Mouse (Mus musculus) hindbrain, embryonic 13.5 days (tissue): ENCODE measurements around the gene Hfe. TPM values are rescaled to one million over a fixed set of nuclear protein-coding genes. Genes with fewer than 3 reads are reported as not detected.
"Not testable (repeated sequence)": the region's sequence is repeated elsewhere in the genome, so short reads cannot be mapped to it uniquely, and the experiment has no call there.

Experiments used
- ATAC-seq: fragments of 200-750 bp; cut with Nextera tagmentation; 2 replicates; pipeline ENCODE4 v1.8.0; 2017; ENCODE audit warnings: moderate TSS enrichment; ENCODE audit not compliant: low FRiP score
- H3K27ac ChIP-seq: fragments of 300-500 bp; sonication (generic); 2 replicates; pipeline ENCODE4 v1.5.1; 2015; ENCODE audit warnings: inconsistent platforms, mild to moderate bottlenecking, moderate library complexity
- H3K27me3 ChIP-seq: fragments of 300-500 bp; sonication (generic); 2 replicates; pipeline ENCODE4 v1.6.1; 2015; ENCODE audit warnings: mild to moderate bottlenecking, inconsistent platforms
- H3K36me3 ChIP-seq: fragments of 300-500 bp; sonication (generic); 2 replicates; pipeline ENCODE4 v1.6.1; 2015; ENCODE audit warnings: mild to moderate bottlenecking, inconsistent platforms
- H3K4me1 ChIP-seq: fragments of 300-500 bp; sonication (generic); replicated peaks from 2 replicates; pipeline ENCODE4 v1.6.1; 2015; ENCODE audit warnings: inconsistent platforms
- H3K4me2 ChIP-seq: fragments of 300-500 bp; sonication (generic); 2 replicates; pipeline ENCODE4 v1.6.1; 2015; ENCODE audit warnings: inconsistent platforms, mild to moderate bottlenecking, moderate library complexity
- H3K4me3 ChIP-seq: fragments of 300-500 bp; sonication (generic); 2 replicates; pipeline ENCODE4 v1.5.1; 2015; ENCODE audit warnings: mild to moderate bottlenecking, inconsistent platforms
- H3K9ac ChIP-seq: fragments of 300-500 bp; sonication (generic); 2 replicates; pipeline ENCODE4 v1.6.1; 2015; ENCODE audit warnings: mild to moderate bottlenecking, inconsistent platforms
- H3K9me3 ChIP-seq: fragments of 300-500 bp; sonication (generic); 2 replicates; pipeline ENCODE4 v1.6.1; 2016; ENCODE audit warnings: inconsistent platforms
- whole genome bisulfite sequencing: fragments of 180-500 bp; shearing (Covaris S2); methylation state at CpG from one replicate; pipeline ENCODE4 v1.1.7; 2015; 5-methylcytosine and 5-hydroxymethylcytosine counted together
- polyA plus RNA-seq: library from polyadenylated mRNA; unstranded; fragments of >200 nt; fragmentation: Nextera tagmentation; extraction: Ambion mirVana; gene quantifications from 2 replicates; pipeline ENCODE4 v1.2.1, GENCODE M21; 2015

Gene Hfe
- polyA plus RNA-seq, 1 experiment from 2014 or later = 5.6 TPM

DNA sequence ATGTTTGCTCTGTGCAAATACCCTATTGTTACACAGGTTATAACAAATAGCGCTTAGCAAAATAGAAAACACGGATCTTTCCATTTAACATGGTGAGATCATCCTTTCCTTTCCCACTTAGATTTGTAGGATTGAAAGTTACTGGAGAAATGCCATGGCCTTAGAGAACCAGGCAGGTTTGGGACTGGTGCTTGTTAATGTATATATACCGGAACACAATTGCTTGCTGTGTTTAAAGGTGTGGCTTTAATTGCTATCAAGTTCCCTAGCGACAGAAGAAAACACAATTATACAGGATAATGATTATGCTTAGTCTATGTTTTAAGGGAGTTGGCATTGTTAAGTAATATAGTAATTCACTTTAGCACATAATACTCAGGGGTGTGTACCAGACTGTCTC is 23.5 kb downstream of the Hfe start:
- Histone ChIP-seq H3K4me3 (no peak overlapping the region), H3K36me3 (no peaks in the 10 kb centered on the region), H3K4me1 (peaks cover 24% of the 10 kb centered on the region), H3K9me3 (no peaks in the 10 kb centered on the region), H3K9ac (no peak overlapping the region), H3K4me2 (no peak overlapping the region), H3K27ac (no peak overlapping the region), H3K27me3 (no peaks in the 10 kb centered on the region)
- 88% methylated on average over 4 of the region's 4 CpGs for WGBS
- no peak for ATAC-seq

DNA sequence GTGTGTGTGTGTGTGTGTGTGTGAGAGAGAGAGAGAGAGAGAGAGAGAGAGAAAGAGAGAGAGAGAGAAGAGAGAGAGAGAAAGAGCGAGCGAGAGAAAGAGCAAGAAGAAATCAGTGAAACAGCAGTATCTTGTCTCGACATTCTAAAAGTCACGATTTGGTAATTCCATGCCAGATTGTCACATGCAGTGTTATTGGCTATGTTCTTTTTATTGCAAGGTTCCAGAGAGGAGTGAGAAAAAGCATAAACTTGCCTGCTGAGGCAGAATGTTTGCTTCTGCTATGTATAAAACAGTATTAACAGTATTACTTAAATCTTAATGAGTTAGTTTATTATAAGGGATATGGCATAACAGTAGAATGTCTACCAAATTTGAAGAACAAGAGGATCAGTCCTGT is 24.7 kb downstream of the Hfe start:
- H3K27ac ChIP-seq = peak overlapping the region; percentile 95; the same call in 1 of the 2 replicates
- no peak for ATAC-seq
- WGBS = 42% methylated on average over 4 of the region's 4 CpGs

DNA sequence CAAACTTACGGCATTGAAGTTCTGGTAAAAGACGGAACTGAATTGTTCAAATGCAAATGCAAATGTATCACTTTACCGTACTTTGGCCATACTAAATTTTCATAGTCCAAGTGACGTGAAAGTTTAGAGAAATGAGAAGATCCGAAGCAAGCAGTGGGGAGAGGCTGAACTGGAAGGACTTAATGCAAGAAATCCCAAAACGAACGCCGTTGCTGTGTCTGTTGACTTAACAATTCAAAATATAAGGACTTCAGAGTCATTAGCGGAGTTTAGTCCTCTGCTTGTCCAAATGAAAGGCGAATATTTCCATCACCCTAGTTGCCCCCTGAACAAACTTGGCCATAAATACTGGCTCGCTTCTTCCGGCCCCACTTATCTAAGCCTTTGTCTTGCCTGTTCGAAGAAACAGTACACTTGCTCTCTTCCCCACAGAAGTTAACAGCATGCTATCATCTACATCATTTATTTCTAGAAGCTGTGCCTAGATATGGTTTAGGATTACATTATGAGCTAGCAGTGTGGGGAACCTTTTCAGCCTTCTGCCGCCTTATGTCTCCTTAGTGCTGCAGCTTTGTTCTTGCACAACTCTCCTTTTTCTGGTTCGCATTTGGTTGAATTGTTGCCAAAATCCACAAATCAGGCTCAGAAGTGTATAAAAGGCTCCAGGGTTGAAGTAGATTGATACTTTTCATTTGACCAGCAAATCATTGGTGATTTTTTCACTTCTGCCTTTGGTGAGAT is 25.4 kb downstream of the Hfe start:
- no peaks in the 10 kb centered on the region for H3K36me3 ChIP-seq
- 12% methylated on average over 15 of the region's 15 CpGs for WGBS

More for the DNA sequence above, 24.7 kb downstream of the Hfe start:
- H3K9ac ChIP-seq = peak overlapping the region; percentile 75
- H3K4me2 ChIP-seq = peak overlapping the region; percentile 69
- H3K9me3 ChIP-seq = no peaks in the 10 kb centered on the region
- H3K36me3 ChIP-seq = no peaks in the 10 kb centered on the region
- peak overlapping the region; percentile 52 for H3K4me3 ChIP-seq
- peaks cover 24% of the 10 kb centered on the region for H3K4me1 ChIP-seq
- H3K27me3 ChIP-seq = no peaks in the 10 kb centered on the region

DNA sequence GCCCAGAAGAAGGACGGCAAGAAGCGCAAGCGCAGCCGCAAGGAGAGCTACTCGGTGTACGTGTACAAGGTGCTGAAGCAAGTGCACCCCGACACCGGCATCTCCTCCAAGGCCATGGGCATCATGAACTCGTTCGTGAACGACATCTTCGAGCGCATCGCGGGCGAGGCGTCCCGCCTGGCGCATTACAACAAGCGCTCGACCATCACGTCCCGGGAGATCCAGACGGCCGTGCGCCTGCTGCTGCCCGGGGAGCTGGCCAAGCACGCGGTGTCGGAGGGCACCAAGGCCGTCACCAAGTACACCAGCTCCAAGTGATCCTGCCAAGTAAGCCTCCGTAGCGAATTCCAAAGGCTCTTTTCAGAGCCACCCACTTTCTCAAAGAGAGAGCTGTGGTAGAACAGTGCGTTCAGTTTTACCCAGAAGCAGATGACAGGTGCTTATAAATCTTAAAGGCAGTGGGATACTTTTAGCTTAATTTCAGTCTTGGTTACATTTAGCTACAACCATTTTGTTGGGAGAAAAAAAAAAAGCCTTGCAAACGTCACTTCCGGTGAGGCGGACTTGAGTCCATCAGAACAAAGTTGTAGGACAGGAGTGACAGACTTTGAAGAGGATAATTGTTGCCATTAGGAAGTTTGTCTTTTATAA is 26.2 kb downstream of the Hfe start:
- H3K4me2 ChIP-seq = peak overlapping the region; percentile 69
- not testable (repeated sequence) for H3K27me3 ChIP-seq, H3K36me3 ChIP-seq, H3K9me3 ChIP-seq
- peaks cover 24% of the 10 kb centered on the region for H3K4me1 ChIP-seq
- peak; percentile 47 for ATAC-seq
- H3K4me3 ChIP-seq = peak overlapping the region; percentile 52
- under 1% methylated on average over 18 of the region's 37 CpGs for WGBS
- peak overlapping the region; percentile 95 for H3K27ac ChIP-seq
- peak overlapping the region; percentile 75 for H3K9ac ChIP-seq

More for the DNA sequence above, 25.4 kb downstream of the Hfe start:
- Histone ChIP-seq H3K27me3 (no peaks in the 10 kb centered on the region), H3K9ac (peak overlapping the region; percentile 75), H3K4me2 (peak overlapping the region; percentile 69), H3K4me1 (peaks cover 24% of the 10 kb centered on the region), H3K9me3 (no peaks in the 10 kb centered on the region), H3K4me3 (peak overlapping the region; percentile 52), H3K27ac (peak overlapping the region; percentile 95)
- no peak for ATAC-seq

DNA sequence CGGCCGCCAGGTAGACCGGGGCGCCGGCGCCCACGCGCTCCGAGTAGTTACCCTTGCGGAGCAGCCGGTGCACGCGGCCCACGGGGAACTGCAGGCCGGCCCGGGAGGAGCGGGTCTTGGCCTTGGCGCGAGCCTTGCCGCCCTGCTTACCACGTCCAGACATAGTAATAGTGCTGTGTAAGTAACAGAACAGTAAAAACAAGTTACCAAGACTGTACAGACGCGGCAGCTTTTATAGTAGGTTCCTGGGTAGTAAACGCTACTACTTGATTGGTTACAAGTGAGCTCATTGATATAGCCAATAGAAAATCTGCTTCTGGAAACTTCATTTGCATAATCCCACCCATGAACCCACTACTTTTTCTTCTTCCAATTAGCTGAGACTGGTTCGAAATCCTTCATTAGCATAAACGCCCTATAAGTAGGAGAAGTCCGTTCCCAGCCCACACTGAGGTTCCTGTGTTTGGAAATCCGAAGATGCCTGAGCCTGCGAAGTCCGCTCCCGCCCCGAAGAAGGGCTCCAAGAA is 26.8 kb downstream of the Hfe start, which contains the start of the genes Hist1h2ac and Hist1h2bc:
Gene Hist1h2ac (minus strand): TSS at position 194 of the 527 bp plus-strand sequence.
Gene Hist1h2bc (plus strand): TSS at position 445 of the 527 bp plus-strand sequence.
- WGBS = under 1% methylated on average over 29 of the region's 32 CpGs
- peak within 1 kb of the TSS; percentile 52 for H3K4me3 ChIP-seq
- ATAC-seq = peak; percentile 99
- peaks cover 24% of the 10 kb centered on the region for H3K4me1 ChIP-seq
- H3K4me2 ChIP-seq = peak within 1 kb of the TSS; percentile 69
- H3K27ac ChIP-seq = peak within 1 kb of the TSS; percentile 95
- H3K9ac ChIP-seq = peak within 1 kb of the TSS; percentile 75
- H3K9me3 ChIP-seq = no peaks in the 10 kb centered on the region
- H3K27me3 ChIP-seq = no peaks in the 10 kb centered on the region
- no peaks in the 10 kb centered on the region for H3K36me3 ChIP-seq

DNA sequence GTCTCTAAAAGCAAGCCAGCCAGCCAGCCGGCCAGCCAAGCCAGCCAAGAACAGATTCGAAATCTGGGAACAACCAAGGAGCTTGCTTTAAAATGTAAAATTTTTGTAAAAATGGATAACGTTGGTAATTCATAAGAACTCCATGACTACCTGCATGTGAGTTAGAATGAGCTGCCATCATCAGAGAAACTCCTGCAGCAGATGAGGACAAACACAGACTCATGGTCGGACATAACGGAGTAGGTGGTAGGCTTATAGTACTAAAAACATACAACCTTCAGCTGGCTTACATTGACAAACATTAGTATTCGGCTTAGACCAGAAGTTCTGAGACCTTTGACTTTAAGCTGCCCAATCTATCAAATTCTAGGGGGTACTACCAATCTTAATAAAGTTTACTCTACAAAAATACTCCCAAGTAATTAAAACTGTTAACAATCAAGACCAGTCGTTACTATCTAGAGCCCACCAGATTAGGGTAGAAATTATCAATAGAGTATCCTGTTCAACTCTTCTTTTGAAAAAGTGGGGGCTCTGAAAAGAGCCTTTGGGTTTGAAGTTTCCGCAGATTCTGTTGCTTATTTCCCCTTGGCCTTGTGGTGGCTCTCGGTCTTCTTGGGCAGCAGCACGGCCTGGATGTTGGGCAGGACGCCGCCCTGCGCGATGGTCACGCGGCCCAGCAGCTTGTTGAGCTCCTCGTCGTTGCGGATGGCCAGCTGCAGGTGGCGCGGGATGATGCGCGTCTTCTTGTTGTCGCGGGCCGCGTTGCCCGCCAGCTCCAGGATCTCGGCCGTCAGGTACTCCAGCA is 27.5 kb downstream of the Hfe start:
- not testable (repeated sequence) for H3K9me3 ChIP-seq, H3K27me3 ChIP-seq, H3K36me3 ChIP-seq
- Histone ChIP-seq H3K27ac (peak overlapping the region; percentile 95), H3K4me3 (peak overlapping the region; percentile 52), H3K4me2 (peak overlapping the region; percentile 69), H3K4me1 (peaks cover 24% of the 10 kb centered on the region), H3K9ac (peak overlapping the region; percentile 67)
- 9% methylated on average over 14 of the region's 30 CpGs for WGBS
- ATAC-seq = peak; percentile 67

DNA sequence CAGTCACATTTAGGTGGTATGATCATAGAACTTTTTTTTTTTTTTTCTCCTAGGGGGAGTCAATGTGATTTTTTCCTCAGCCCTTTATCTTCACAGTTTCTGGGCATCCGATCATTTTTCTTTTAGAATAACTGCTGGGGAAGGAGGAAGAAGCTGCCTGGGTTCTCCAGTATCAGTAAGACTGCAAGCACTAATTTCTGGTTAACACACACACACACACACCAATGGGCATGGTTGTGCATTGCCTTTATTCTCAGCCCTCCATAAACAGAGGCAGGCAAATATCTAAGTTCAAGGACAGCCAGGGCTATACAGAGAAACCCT is 28.1 kb downstream of the Hfe start:
- peak overlapping the region; percentile 69 for H3K4me2 ChIP-seq
- H3K4me1 ChIP-seq = peaks cover 24% of the 10 kb centered on the region
- 50% methylated on average over 1 of the region's 1 CpGs for WGBS
- H3K9me3 ChIP-seq = no peaks in the 10 kb centered on the region
- peak overlapping the region; percentile 52; the same call in 1 of the 2 replicates for H3K4me3 ChIP-seq
- H3K27ac ChIP-seq = peak overlapping the region; percentile 95; the same call in 1 of the 2 replicates
- no peaks in the 10 kb centered on the region for H3K36me3 ChIP-seq
- ATAC-seq = no peak
- H3K27me3 ChIP-seq = no peaks in the 10 kb centered on the region
- H3K9ac ChIP-seq = peak overlapping the region; percentile 67

DNA sequence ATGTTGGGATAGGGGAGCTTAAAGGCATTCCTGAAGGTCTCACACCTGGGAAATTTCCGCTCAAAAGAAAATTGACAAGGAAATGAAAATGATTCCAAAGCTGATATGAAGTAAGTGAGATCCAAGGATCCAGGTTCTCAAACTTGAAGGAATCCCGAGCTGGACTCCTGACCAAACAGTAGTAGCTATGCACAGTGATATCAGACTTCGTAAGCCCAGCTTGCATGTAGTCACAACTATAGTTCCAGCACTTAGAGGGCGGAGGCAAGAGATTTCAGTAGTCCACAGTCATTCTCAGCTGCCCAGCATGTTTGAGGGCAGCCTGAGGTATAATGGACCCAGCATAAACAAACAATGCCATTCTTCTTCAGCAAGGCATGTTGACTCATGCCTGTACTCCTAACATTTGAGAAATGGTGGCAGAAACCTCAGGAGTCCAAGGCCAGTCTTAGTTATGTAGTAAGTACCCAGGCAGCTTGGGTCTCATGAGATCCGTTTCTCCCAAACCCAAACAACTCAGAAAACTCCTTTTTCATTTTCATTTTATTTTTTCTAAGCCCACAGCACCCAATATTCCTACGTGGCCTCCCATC is 28.6 kb downstream of the Hfe start:
- Histone ChIP-seq H3K36me3 (no peaks in the 10 kb centered on the region), H3K27ac (no peak overlapping the region), H3K4me1 (peaks cover 24% of the 10 kb centered on the region), H3K9me3 (no peaks in the 10 kb centered on the region), H3K9ac (no peak overlapping the region), H3K4me3 (no peak overlapping the region), H3K27me3 (no peaks in the 10 kb centered on the region), H3K4me2 (no peak overlapping the region)
- ATAC-seq = no peak
- whole genome bisulfite sequencing = 89% methylated on average over 6 of the region's 6 CpGs

DNA sequence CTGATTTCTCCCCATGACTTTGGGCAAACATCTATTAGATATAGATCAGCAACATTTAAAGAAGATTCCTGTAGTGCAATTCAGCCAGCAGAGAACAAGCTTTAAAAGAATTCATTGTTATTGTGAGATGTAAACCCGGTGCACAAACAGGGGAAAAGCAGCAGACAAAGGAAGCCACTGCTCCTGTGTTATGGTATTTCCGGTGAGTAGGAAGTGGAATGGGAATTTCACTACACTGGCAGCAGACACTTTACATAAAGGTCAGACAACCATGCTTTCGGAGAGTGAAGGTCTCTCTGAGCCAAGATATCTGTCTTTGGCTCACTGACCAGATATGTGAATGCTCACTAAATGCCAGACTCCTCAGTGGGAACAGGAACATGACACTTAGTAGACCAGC is 48.1 kb downstream of the Hfe start:
- H3K27me3 ChIP-seq = no peaks in the 10 kb centered on the region
- H3K4me3 ChIP-seq = no peak overlapping the region
- no peaks in the 10 kb centered on the region for H3K4me1 ChIP-seq
- H3K27ac ChIP-seq = no peak overlapping the region
- no peak for ATAC-seq
- no peak overlapping the region for H3K4me2 ChIP-seq
- no peak overlapping the region for H3K9ac ChIP-seq
- H3K36me3 ChIP-seq = no peaks in the 10 kb centered on the region
- 83% methylated on average over 3 of the region's 3 CpGs for WGBS
- no peaks in the 10 kb centered on the region for H3K9me3 ChIP-seq

DNA sequence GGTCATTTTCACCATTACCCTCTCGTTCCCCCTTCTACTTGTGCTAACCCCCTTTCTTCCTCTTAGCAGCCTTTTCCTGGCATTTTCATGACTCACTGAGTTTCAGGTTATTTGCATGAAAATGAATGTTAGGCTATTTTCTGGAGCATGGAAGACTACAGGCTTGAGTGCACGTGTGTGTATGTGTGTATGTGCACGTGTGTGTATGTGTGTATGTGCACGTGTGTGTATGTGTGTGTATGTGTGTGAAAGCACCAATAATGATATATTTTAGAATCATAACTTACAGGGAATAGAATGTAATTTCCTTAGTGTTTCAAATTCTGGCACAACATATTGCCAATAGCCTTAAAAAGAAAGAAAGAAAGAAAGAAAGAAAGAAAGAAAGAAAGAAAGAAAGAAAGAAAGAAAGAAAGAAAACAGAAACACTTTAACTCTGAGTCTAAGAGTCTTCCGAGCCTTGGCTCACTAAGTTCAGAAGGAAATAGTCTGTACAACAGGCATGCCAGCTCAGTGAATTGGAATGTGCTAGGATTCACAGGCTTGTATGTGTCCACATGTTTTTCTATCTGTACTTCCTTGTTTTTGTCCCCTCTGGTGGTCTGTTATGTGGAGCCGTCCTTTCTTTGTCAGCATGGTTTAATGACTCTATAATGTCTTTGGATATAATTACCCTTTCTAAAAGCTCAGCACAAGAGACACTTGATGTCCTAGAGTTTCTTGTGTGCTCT is 50.9 kb downstream of the Hfe start:
- Histone ChIP-seq H3K9ac (no peak overlapping the region), H3K4me3 (no peak overlapping the region), H3K36me3 (no peaks in the 10 kb centered on the region), H3K27me3 (no peaks in the 10 kb centered on the region), H3K9me3 (no peaks in the 10 kb centered on the region), H3K27ac (no peak overlapping the region), H3K4me1 (no peaks in the 10 kb centered on the region), H3K4me2 (no peak overlapping the region)
- ATAC-seq = no peak
- 81% methylated on average over 6 of the region's 6 CpGs for WGBS
